Mouse (Mus musculus): ENCODE measurements around the gene Dph5. TPM values are rescaled to one million over a fixed set of nuclear protein-coding genes. Genes with fewer than 3 reads are reported as not detected.

Gene Dph5
- polyA plus RNA-seq, 1 experiment from 2014 or later, result 15.4 TPM

DNA sequence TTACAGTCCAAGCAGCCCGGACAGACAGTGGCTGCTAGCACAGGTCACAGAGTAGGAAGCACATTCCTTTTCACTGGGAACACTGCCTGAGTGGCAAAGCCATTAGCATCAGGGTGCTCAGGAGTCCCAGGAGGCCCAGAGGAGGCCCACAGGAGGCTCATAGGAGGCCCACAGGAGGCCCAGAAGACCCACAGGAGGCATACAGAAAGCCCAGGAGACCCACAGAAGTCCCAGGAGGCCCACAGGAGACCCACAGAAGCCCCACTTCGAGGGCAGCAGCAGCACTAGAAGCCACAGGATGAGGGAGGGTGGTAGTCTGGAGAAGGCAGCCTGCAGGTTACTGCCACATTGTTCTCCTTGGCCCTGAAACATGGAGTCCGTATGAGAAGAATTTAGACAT, 65.5 kb downstream of the Dph5 start:
- Histone ChIP-seq H3K4me3 (replicated peaks) (no peak overlapping the region), H3K36me3 (replicated peaks) (peaks cover 34% of the 10 kb centered on the region), H3K9me3 (replicated peaks) (no peaks in the 10 kb centered on the region), H3K4me1 (replicated peaks) (no peaks in the 10 kb centered on the region; the same call in 1 of the 2 replicates), H3K27me3 (no peaks in the 10 kb centered on the region), H3K27ac (replicated peaks) (no peak overlapping the region), H3K9ac (no peak overlapping the region), H3K4me2 (no peak overlapping the region)
- ATAC-seq (ENCODE audit: insufficient read depth), result no peak
- WGBS (ENCODE audit: insufficient replicate concordance), result 66% methylated on average over 3 of the region's 3 CpGs

DNA sequence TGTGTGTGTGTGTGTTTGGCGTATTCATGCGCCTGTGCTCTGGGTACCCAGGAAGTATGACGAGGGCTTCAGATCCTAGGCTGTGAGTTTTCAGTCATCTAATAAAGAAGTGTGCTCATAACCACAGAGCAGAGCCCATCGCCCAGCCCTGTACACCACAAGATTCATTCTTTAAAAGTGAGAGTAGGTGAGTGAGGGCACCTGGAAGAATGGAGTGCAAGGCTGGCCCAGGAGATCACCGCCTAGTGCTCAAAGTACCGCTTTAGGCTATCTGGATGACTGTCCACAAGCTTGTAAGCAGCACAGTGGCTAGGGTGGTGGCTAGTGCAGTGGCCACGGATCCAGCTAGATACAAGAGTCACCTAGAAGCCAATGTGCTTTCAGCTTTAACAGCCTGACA, 69.6 kb downstream of the Dph5 start:
- Histone ChIP-seq H3K4me3 (replicated peaks) (no peak overlapping the region), H3K27ac (replicated peaks) (no peak overlapping the region), H3K4me2 (no peak overlapping the region), H3K9ac (no peak overlapping the region), H3K4me1 (replicated peaks) (no peaks in the 10 kb centered on the region), H3K27me3 (no peaks in the 10 kb centered on the region), H3K36me3 (replicated peaks) (peaks cover 36% of the 10 kb centered on the region), H3K9me3 (replicated peaks) (no peaks in the 10 kb centered on the region)
- 86% methylated on average over 7 of the region's 7 CpGs for WGBS (ENCODE audit: insufficient replicate concordance)
- no peak for ATAC-seq (ENCODE audit: insufficient read depth)

DNA sequence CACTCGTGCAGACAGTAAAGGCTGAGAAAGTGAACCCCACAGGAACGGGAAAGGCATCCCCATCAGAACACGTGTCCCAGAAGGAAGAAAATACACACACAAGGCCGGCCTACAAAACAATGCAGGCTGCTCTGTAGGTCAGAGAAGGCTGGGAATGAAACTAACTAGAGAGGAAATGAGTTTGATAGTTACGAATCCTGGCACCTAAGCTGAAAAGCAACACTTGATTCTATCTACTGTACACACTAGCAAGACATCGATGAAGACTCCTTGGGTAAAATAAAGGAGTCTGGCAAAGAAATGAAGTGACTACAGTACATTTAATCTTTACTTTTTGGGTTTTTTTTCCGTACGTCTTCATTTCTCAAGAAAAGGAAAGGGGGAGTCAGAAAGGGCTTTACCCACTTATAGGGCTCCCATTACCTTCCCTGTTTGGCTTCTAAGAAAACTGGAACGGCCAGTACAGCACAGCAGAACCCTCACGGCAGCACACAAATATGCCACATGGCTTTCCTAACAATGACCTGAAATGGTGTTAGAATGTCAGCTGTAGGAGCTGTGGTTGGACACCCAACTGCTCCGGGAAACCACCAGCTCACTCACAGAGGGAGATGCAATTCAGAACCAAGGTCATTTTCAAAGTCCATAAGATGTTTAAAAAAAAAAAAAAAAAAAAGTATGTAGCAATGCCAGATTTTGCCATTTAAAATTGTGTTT, 73.8 kb downstream of the Dph5 start:
- no peak overlapping the region for H3K27ac ChIP-seq (replicated peaks)
- no peaks in the 10 kb centered on the region for H3K4me1 ChIP-seq (replicated peaks)
- no peaks in the 10 kb centered on the region for H3K27me3 ChIP-seq
- no peaks in the 10 kb centered on the region for H3K9me3 ChIP-seq (replicated peaks)
- H3K4me3 ChIP-seq (replicated peaks), result no peak overlapping the region
- no peak for ATAC-seq (ENCODE audit: insufficient read depth)
- no peak overlapping the region for H3K9ac ChIP-seq
- no peak overlapping the region for H3K4me2 ChIP-seq
- peaks cover 20% of the 10 kb centered on the region for H3K36me3 ChIP-seq (replicated peaks)
- 77% methylated on average over 11 of the region's 11 CpGs for WGBS (ENCODE audit: insufficient replicate concordance)

DNA sequence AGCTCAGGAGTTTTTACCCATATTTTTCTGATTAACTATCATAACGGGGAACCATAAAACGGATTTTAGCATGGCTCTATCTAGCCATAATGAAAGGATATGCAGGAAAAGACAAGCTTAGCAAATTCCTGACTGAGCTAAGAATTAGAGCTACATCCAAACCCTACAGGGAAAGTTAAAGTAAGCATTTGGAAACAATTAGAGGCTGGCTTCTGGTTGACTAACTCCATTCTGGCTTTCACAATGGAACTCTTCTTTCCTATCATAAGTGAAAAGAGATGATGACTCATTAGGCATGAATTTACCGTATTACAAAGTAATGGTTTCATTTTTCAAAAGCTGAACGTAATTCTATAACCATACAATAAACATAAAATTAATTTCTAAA, 74.4 kb downstream of the Dph5 start:
- no peak overlapping the region for H3K9ac ChIP-seq
- 74% methylated on average over 4 of the region's 4 CpGs for WGBS (ENCODE audit: insufficient replicate concordance)
- no peaks in the 10 kb centered on the region for H3K9me3 ChIP-seq (replicated peaks)
- peaks cover 20% of the 10 kb centered on the region for H3K36me3 ChIP-seq (replicated peaks)
- no peak overlapping the region for H3K27ac ChIP-seq (replicated peaks)
- no peak for ATAC-seq (ENCODE audit: insufficient read depth)
- H3K4me1 ChIP-seq (replicated peaks), result no peaks in the 10 kb centered on the region
- no peak overlapping the region for H3K4me2 ChIP-seq
- H3K4me3 ChIP-seq (replicated peaks), result no peak overlapping the region
- H3K27me3 ChIP-seq, result no peaks in the 10 kb centered on the region

DNA sequence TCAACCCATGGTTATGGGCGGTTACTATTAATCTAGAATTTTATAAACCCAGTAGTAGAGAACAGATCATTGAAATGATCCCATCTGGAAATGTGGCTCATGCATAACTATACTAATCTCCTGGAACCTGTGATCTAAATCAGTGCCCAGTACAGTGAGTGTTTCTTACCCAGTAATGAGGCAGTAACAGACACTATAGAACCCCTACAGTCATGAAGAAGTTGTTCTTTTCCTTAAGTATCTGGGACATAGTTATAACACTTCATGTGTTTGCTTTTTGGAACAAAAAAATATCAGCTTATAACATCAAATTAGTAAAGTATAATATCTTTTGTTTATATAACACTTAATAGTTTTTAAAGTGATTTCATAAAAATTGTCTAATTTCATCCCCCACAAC, 76.0 kb downstream of the Dph5 start:
- Histone ChIP-seq H3K27me3 (no peaks in the 10 kb centered on the region), H3K4me2 (no peak overlapping the region), H3K4me1 (replicated peaks) (no peaks in the 10 kb centered on the region), H3K9ac (no peak overlapping the region), H3K36me3 (replicated peaks) (peaks cover 9% of the 10 kb centered on the region), H3K4me3 (replicated peaks) (no peak overlapping the region), H3K9me3 (replicated peaks) (no peaks in the 10 kb centered on the region), H3K27ac (replicated peaks) (no peak overlapping the region)
- no peak for ATAC-seq (ENCODE audit: insufficient read depth)
- 67% methylated on average over 1 of the region's 1 CpGs for WGBS (ENCODE audit: insufficient replicate concordance)

DNA sequence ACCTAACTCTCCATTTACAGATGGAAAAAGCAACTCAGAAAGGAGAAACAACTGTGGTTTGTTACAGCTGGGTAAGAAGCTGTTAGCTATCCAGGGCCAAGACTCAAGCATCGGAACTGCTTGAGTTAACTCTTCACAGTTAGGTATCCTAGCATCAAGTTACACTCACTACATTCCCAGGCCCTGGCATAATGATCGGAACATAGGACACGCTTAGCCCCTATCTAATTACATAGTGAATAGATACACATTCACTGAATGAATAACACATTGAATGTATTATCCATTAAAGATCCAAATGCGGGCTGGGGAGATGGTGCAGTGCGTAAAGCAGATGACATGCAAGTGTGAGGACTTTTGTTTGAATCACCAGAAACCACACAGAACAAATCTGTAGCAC, 76.4 kb downstream of the Dph5 start:
- H3K27me3 ChIP-seq, result no peaks in the 10 kb centered on the region
- H3K36me3 ChIP-seq (replicated peaks), result peaks cover 8% of the 10 kb centered on the region
- no peak overlapping the region for H3K4me2 ChIP-seq
- no peaks in the 10 kb centered on the region for H3K9me3 ChIP-seq (replicated peaks)
- H3K9ac ChIP-seq, result no peak overlapping the region
- 82% methylated on average over 5 of the region's 5 CpGs for WGBS (ENCODE audit: insufficient replicate concordance)
- no peaks in the 10 kb centered on the region for H3K4me1 ChIP-seq (replicated peaks)
- ATAC-seq (ENCODE audit: insufficient read depth), result no peak
- H3K4me3 ChIP-seq (replicated peaks), result no peak overlapping the region
- no peak overlapping the region for H3K27ac ChIP-seq (replicated peaks)

DNA sequence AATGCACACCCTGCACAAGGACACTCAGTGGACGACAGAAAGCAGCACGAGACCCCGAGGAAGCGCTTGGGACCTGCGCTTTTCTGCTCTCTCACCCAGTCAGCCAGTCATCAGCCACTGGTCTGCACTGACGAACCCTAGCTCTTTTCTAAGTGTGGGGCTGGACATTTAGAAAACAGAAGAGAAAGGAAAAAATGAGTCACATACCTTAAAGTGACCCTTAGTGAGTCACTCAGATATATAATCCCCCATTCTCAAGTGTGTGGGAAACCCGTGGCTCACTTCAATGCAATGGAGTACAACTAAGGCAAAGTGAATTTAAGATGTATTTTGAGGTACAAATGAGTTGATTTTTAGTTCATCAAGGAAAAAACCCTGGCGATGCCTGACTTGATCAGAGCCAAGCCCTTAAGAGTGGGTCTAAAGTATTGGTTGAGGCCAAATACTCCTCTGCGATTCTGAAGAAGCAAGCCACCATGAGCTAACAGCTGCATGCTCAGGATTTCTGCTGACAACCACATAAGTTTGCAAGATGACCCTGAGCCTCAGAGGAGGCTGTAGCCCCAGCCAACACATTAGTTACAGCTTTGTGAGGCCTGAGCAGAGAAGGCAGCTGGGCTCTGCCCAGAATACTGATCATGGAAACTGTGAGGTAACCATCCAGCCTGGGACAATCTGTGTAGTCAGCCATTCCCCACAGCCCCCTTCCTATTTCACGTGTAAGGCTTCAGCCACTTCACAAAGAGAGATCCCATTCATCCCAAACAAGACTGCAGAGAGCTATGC, 81.3 kb downstream of the Dph5 start:
- Histone ChIP-seq H3K4me2 (no peak overlapping the region), H3K9me3 (replicated peaks) (no peaks in the 10 kb centered on the region), H3K4me1 (replicated peaks) (no peaks in the 10 kb centered on the region), H3K36me3 (replicated peaks) (peaks cover 12% of the 10 kb centered on the region), H3K27me3 (no peaks in the 10 kb centered on the region), H3K27ac (replicated peaks) (no peak overlapping the region), H3K4me3 (replicated peaks) (no peak overlapping the region), H3K9ac (no peak overlapping the region)
- WGBS (ENCODE audit: insufficient replicate concordance), result 67% methylated on average over 10 of the region's 10 CpGs
- no peak for ATAC-seq (ENCODE audit: insufficient read depth)

DNA sequence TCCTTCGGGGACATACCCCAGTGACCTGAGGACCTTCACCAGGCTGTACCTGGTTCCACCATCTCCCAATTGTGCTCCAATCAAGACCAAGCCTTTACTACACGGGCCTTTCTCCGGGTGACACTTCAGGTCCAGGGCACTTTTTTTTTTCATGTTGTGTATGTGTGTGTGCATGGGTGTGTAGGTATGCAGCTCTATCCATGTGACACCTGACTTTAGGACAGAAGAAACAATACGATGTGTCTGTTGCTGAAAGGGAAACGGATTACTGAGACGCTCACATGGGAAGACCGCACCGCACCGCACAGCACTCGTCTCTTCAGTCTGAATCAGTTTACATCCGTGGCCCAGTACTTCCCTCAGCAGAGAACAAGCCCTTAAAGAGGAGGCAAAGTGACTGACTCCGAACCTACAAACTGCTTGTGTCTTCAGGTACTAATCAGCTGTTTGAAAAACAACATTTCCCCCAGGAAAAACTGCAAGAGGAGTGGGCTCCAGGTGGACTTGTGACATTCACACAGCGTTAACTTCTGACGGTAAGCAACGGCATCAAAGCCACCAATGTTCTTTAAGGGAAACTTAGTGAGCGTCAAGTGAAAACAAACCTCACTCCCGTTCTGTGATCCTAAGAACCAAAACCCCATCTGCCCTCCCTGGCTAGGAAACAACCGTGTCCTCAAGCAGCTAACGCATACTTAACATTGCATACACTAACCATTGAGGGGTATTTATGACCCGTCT, 83.6 kb downstream of the Dph5 start:
- Histone ChIP-seq H3K9ac (no peak overlapping the region), H3K27ac (replicated peaks) (no peak overlapping the region), H3K4me1 (replicated peaks) (no peaks in the 10 kb centered on the region), H3K4me3 (replicated peaks) (no peak overlapping the region), H3K4me2 (no peak overlapping the region), H3K9me3 (replicated peaks) (no peaks in the 10 kb centered on the region), H3K36me3 (replicated peaks) (peaks cover 21% of the 10 kb centered on the region), H3K27me3 (no peaks in the 10 kb centered on the region)
- 85% methylated on average over 20 of the region's 20 CpGs for WGBS (ENCODE audit: insufficient replicate concordance)
- no peak for ATAC-seq (ENCODE audit: insufficient read depth)

DNA sequence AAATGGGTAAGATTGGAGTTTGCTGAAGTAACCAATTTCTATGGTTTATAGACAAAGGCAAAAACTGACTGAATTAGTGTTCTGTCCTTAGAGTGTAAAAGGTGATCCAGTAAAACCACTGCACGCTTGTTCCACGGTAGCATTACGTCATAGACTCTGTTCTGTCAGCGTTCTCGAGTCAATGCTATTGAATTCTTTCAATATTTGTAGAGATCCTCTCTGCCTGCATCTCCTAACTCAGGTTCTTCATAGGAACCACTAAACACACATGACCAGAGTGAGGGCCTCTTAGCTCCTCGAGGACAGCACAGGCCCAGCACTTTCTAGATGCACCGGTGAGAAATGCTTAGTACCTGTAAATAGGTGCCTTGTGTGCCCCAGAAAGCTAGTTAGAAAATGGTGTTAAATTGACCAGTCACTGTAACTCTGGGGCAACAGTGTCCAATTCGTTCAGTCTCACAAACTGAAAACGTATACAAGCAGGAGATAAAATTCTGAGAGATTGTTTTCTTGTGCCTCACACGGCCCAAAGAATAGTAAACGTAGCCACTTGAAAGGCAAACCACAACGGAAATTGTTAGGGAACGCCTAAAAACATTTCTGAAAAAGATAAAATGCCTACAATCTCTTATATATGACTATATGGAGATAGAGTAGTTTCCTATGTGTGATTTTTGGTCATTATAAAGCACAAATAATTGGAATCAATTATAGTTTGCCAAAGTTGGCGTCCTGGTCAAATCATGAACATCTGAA, 84.4 kb downstream of the Dph5 start:
- Histone ChIP-seq H3K36me3 (replicated peaks) (peaks cover 26% of the 10 kb centered on the region), H3K9me3 (replicated peaks) (no peaks in the 10 kb centered on the region), H3K4me2 (no peak overlapping the region), H3K27me3 (no peaks in the 10 kb centered on the region), H3K4me3 (replicated peaks) (no peak overlapping the region), H3K9ac (no peak overlapping the region), H3K27ac (replicated peaks) (no peak overlapping the region), H3K4me1 (replicated peaks) (no peaks in the 10 kb centered on the region)
- WGBS (ENCODE audit: insufficient replicate concordance), result 73% methylated on average over 14 of the region's 14 CpGs
- ATAC-seq (ENCODE audit: insufficient read depth), result no peak

DNA sequence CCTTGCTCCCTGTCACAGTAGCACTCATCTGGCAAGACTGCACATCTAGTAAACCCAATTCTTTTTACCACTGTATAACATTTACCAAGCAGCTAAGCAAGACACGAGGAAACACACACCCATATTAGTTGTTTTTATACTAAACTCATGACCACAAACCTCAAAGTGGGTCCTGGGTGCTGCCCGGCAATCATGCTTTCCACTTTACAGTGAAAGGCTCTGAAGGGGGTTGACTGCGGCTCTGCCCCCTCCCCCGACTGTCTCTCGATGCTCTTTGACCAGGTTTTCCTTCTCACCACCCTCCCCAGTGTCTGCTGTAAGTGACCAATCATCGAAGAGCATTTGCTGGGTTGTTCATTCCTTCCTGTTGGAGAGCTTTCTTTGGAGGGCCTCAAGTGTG, 86.6 kb downstream of the Dph5 start:
- ATAC-seq (ENCODE audit: insufficient read depth), result no peak
- H3K27ac ChIP-seq (replicated peaks), result no peak overlapping the region
- no peaks in the 10 kb centered on the region for H3K27me3 ChIP-seq
- no peak overlapping the region for H3K4me2 ChIP-seq
- H3K36me3 ChIP-seq (replicated peaks), result peaks cover 34% of the 10 kb centered on the region
- H3K4me1 ChIP-seq (replicated peaks), result no peaks in the 10 kb centered on the region
- H3K9ac ChIP-seq, result no peak overlapping the region
- H3K4me3 ChIP-seq (replicated peaks), result no peak overlapping the region
- no peaks in the 10 kb centered on the region for H3K9me3 ChIP-seq (replicated peaks)
- 74% methylated on average over 6 of the region's 6 CpGs for WGBS (ENCODE audit: insufficient replicate concordance)

DNA sequence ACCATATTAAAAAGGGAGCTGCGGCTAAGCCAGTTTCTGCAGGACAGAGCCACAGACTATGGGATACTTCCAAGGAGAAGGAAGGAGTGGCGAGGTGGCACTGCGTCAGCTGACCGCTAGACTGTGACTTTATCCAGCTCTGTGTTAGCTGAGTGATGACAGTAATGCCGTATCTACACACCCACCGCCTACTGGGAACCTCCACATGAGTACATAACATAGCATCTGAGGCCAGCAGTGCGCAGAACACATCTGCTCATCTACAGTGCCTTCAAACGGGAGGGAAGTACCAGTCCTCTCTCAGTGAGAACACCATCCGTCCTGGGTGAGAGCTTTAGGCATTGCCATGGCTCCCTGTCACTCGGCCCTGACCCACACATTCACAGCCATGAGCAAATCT, 87.4 kb downstream of the Dph5 start:
- Histone ChIP-seq H3K4me3 (replicated peaks) (no peak overlapping the region), H3K9me3 (replicated peaks) (no peaks in the 10 kb centered on the region), H3K9ac (no peak overlapping the region), H3K4me1 (replicated peaks) (no peaks in the 10 kb centered on the region), H3K4me2 (no peak overlapping the region), H3K36me3 (replicated peaks) (peaks cover 39% of the 10 kb centered on the region), H3K27me3 (no peaks in the 10 kb centered on the region), H3K27ac (replicated peaks) (no peak overlapping the region)
- ATAC-seq (ENCODE audit: insufficient read depth), result no peak
- WGBS (ENCODE audit: insufficient replicate concordance), result 75% methylated on average over 10 of the region's 10 CpGs
